Mouse (Mus musculus) stomach, postnatal 0 days (tissue): ENCODE measurements at regions not wholly inside any gene's neighbourhood (a gene's known extent, or its start where the extent isn't known, plus 50 kb on each side); places are given as distances from the start of the nearest gene placed in this dataset.

Experiments used
- ATAC-seq: fragments of 200-750 bp; cut with Nextera tagmentation; 2 replicates; pipeline ENCODE4 v1.8.0; 2017; ENCODE audit not compliant: low FRiP score, low TSS enrichment
- DNase-seq: peaks from one replicate; pipeline ENCODE4 v3.0.0-alpha.2; 2016; ENCODE audit warnings: low spot score
- H3K27ac ChIP-seq: fragments of 300-500 bp; sonication (generic); replicated peaks from 2 replicates; pipeline ENCODE4 v1.5.1; 2014; ENCODE audit warnings: mild to moderate bottlenecking, control low read depth
- H3K27me3 ChIP-seq: fragments of 300-500 bp; sonication (generic); 2 replicates; pipeline ENCODE4 v1.6.1; 2014; ENCODE audit warnings: low read length; ENCODE audit not compliant: control insufficient read depth, insufficient read depth
- H3K36me3 ChIP-seq: fragments of 300-500 bp; sonication (generic); 2 replicates; pipeline ENCODE4 v1.6.1; 2014; ENCODE audit warnings: low read length, mixed read lengths; ENCODE audit not compliant: control insufficient read depth, insufficient read depth
- H3K4me1 ChIP-seq: fragments of 300-500 bp; sonication (generic); replicated peaks from 2 replicates; pipeline ENCODE4 v1.6.1; 2014; ENCODE audit warnings: antibody characterized with exemption; ENCODE audit not compliant: control insufficient read depth, insufficient read depth
- H3K4me2 ChIP-seq: fragments of 300-500 bp; sonication (generic); replicated peaks from 2 replicates; pipeline ENCODE4 v1.6.1; 2014; ENCODE audit warnings: low read depth, mild to moderate bottlenecking, control low read depth, moderate library complexity
- H3K4me3 ChIP-seq: fragments of 300-500 bp; sonication (generic); 2 replicates; pipeline ENCODE4 v1.5.1; 2014; ENCODE audit warnings: low read depth, low read length, control low read depth
- H3K9ac ChIP-seq: fragments of 300-500 bp; sonication (generic); 2 replicates; pipeline ENCODE4 v1.6.1; 2014; ENCODE audit warnings: mild to moderate bottlenecking, low read length, control low read depth, mixed read lengths
- H3K9me3 ChIP-seq: fragments of 300-500 bp; sonication (generic); 2 replicates; pipeline ENCODE4 v1.6.1; 2016; ENCODE audit warnings: low read length; ENCODE audit not compliant: control insufficient read depth
- CTCF ChIP-seq: IDR thresholded peaks from 2 replicates; pipeline ENCODE4 v1.5.1; 2016; ENCODE audit warnings: antibody characterized with exemption, low read depth, mild to moderate bottlenecking, moderate library complexity
- EP300 ChIP-seq: optimal IDR thresholded peaks from 2 replicates; pipeline ENCODE3; 2016; ENCODE audit warnings: antibody characterized with exemption
- WGBS: fragments of 180-500 bp; shearing (Covaris S2); extraction: QIAGEN DNeasy Blood & Tissue Kit; methylation state at CpG from one replicate; pipeline ENCODE4 v1.1.7; 2014; 5-methylcytosine and 5-hydroxymethylcytosine counted together

GRCm38 (mm10) chr5:126117291-126117690 is 585.7 kb downstream of the Tmem132b start:
- Histone ChIP-seq H3K27me3 (no peaks in the 10 kb centered on the region), H3K4me2 (no peak overlapping the region), H3K4me3 (no peak overlapping the region), H3K27ac (no peak overlapping the region), H3K9me3 (no peaks in the 10 kb centered on the region), H3K4me1 (no peaks in the 10 kb centered on the region), H3K9ac (no peak overlapping the region), H3K36me3 (no peaks in the 10 kb centered on the region)
- no peak for DNase-seq
- TF ChIP-seq EP300 (no peak), CTCF (no peak)
- ATAC-seq = no peak
- 78% methylated on average over 2 of the region's 2 CpGs for WGBS

GRCm38 (mm10) chr5:126117906-126118521 is 586.4 kb downstream of the Tmem132b start:
- Histone ChIP-seq H3K36me3 (no peaks in the 10 kb centered on the region), H3K27me3 (no peaks in the 10 kb centered on the region), H3K27ac (no peak overlapping the region), H3K4me1 (no peaks in the 10 kb centered on the region), H3K4me2 (no peak overlapping the region), H3K9ac (no peak overlapping the region), H3K4me3 (no peak overlapping the region), H3K9me3 (no peaks in the 10 kb centered on the region)
- ATAC-seq = no peak
- DNase-seq = no peak
- TF ChIP-seq CTCF = no peak
- no peak for TF ChIP-seq EP300
- 49% methylated on average over 5 of the region's 5 CpGs for WGBS

- Histone ChIP-seq H3K4me3 (no peak overlapping the region), H3K27me3 (no peaks in the 10 kb centered on the region), H3K27ac (no peak overlapping the region), H3K4me2 (no peak overlapping the region), H3K9ac (no peak overlapping the region), H3K9me3 (no peaks in the 10 kb centered on the region), H3K4me1 (no peaks in the 10 kb centered on the region), H3K36me3 (no peaks in the 10 kb centered on the region)
- DNase-seq (no peak), ATAC-seq (no peak)
- no peak for TF ChIP-seq CTCF
- 61% methylated on average over 3 of the region's 3 CpGs for WGBS
Measured at GRCm38 (mm10) chr5:126118731-126119130, 587.2 kb downstream of the Tmem132b start.

GRCm38 (mm10) chr5:126123216-126123615 is 591.6 kb downstream of the Tmem132b start:
- DNase-seq (no peak), ATAC-seq (no peak)
- Histone ChIP-seq H3K4me2 (no peak overlapping the region), H3K4me1 (no peaks in the 10 kb centered on the region), H3K36me3 (no peaks in the 10 kb centered on the region), H3K9me3 (no peaks in the 10 kb centered on the region), H3K27me3 (no peaks in the 10 kb centered on the region), H3K9ac (no peak overlapping the region), H3K27ac (no peak overlapping the region), H3K4me3 (no peak overlapping the region)
- TF ChIP-seq EP300 (no peak), CTCF (no peak)
- WGBS = 78% methylated on average over 9 of the region's 9 CpGs

GRCm38 (mm10) chr5:126127486-126127885 is 595.9 kb downstream of the Tmem132b start:
- no peak overlapping the region for H3K9ac ChIP-seq
- ATAC-seq (no peak), DNase-seq (no peak)
- H3K4me1 ChIP-seq = no peaks in the 10 kb centered on the region
- 72% methylated on average over 6 of the region's 6 CpGs for WGBS
- H3K4me3 ChIP-seq = no peak overlapping the region
- no peaks in the 10 kb centered on the region for H3K36me3 ChIP-seq
- H3K27ac ChIP-seq = no peak overlapping the region
- no peaks in the 10 kb centered on the region for H3K9me3 ChIP-seq
- TF ChIP-seq CTCF = no peak
- TF ChIP-seq EP300 = no peak
- H3K4me2 ChIP-seq = no peak overlapping the region
- H3K27me3 ChIP-seq = no peaks in the 10 kb centered on the region

GRCm38 (mm10) chr5:126148908-126149307 is 617.3 kb downstream of the Tmem132b start:
- ATAC-seq (no peak), DNase-seq (no peak)
- no peaks in the 10 kb centered on the region for H3K27me3 ChIP-seq
- no peaks in the 10 kb centered on the region for H3K9me3 ChIP-seq
- H3K36me3 ChIP-seq = no peaks in the 10 kb centered on the region
- 92% methylated on average over 2 of the region's 2 CpGs for WGBS
- TF ChIP-seq CTCF = no peak
- TF ChIP-seq EP300 = no peak
- H3K4me1 ChIP-seq = no peaks in the 10 kb centered on the region
- no peak overlapping the region for H3K4me3 ChIP-seq
- no peak overlapping the region for H3K27ac ChIP-seq
- H3K9ac ChIP-seq = no peak overlapping the region
- no peak overlapping the region for H3K4me2 ChIP-seq
